Mouse (Mus musculus): ENCODE measurements at regions not wholly inside any gene's neighbourhood (a gene's known extent, or its start where the extent isn't known, plus 50 kb on each side); places are given as distances from the start of the nearest gene placed in this dataset.

DNA sequence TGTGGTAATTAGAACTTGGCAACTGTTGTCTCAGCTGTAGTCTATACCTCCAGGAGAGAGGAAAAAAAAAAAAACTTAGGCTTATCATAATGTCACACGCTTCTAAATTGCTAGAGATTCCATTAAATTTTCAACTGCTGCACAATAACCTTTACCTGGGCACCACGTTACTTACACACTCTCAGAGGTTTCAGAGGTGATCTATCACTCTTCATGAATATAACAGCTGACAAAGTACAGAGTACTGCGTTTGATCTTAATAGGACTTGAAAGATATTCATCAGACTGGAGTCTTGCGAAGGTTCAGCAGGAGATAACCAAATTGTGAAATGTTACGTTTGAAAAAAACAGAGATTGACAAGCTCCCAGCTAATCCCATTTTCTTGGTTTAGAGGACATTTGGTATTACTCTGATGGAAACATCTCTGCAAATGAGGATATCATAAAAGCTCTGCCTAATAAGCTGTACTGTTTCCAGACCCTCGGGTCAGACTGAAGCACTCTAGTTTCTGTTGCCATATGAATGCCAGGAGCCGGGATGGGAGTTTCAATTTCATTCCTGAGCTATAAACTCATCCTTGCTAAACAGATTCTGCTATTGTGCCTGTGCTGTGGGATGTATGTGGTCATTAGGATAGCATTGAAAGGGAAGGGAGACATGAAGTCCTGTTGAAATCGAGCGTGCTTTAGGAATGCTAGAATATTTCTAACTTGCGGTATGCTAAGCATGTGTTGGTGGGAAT, 101.8 kb upstream of the Spaca1 start:
- no peaks in the 10 kb centered on the region for H3K36me3 ChIP-seq (ENCODE audit: control insufficient read depth in 1 of 2, insufficient read depth in 2 of 2, low read length in 2 of 2)
- H3K4me3 ChIP-seq (ENCODE audit: control insufficient read depth in 1 of 2, insufficient read depth in 1 of 2, low read depth in 2 of 2, low read length in 2 of 2), result no peak overlapping the region
- no peak for TF ChIP-seq E2F4 (IDR thresholded peaks at IDR 0.05; ENCODE audit: borderline replicate concordance, low read depth, low read length)
- no peak for TF ChIP-seq SIN3A (IDR thresholded peaks at IDR 0.05; ENCODE audit: low read length)
- TF ChIP-seq GABPA (IDR thresholded peaks at IDR 0.05; ENCODE audit: low read depth, low read length), result no peak
- no peak for TF ChIP-seq RCOR1 (IDR thresholded peaks at IDR 0.05; ENCODE audit: low read depth, low read length)
- TF ChIP-seq POLR2AphosphoS2 (IDR thresholded peaks at IDR 0.05; ENCODE audit: low read length), result no peak
- TF ChIP-seq POLR2AphosphoS5 (IDR thresholded peaks at IDR 0.05; ENCODE audit: borderline replicate concordance, low read depth, low read length), result no peak
- TF ChIP-seq MYB (IDR thresholded peaks at IDR 0.05; ENCODE audit: low read depth, low read length), result no peak
- no peak for TF ChIP-seq MEF2A (IDR thresholded peaks at IDR 0.05; ENCODE audit: extremely low read depth, insufficient replicate concordance, low read depth, low read length, poor library complexity, severe bottlenecking)
- no peak for TF ChIP-seq GATA1 (IDR thresholded peaks at IDR 0.05; ENCODE audit: low read depth, low read length)
- TF ChIP-seq MXI1 (IDR thresholded peaks at IDR 0.05; ENCODE audit: low read depth, low read length), result no peak
- TF ChIP-seq NELFE (IDR thresholded peaks at IDR 0.05; ENCODE audit: low read depth, low read length), result no peak
- no peak for TF ChIP-seq USF1 (IDR thresholded peaks at IDR 0.05; ENCODE audit: low read depth, low read length)
- no peak for TF ChIP-seq ETS1 (IDR thresholded peaks at IDR 0.05; ENCODE audit: low read depth, low read length)
- TF ChIP-seq KAT2A (conservative IDR thresholded peaks at IDR 0.05; ENCODE audit: low read depth, low read length), result no peak
- TF ChIP-seq MAZ (IDR thresholded peaks at IDR 0.05; ENCODE audit: low read depth, low read length), result no peak
- no peak for TF ChIP-seq TBP (IDR thresholded peaks at IDR 0.05; ENCODE audit: low read depth, low read length)
- no peak for TF ChIP-seq BHLHE40 (IDR thresholded peaks at IDR 0.05; ENCODE audit: borderline replicate concordance, low read depth, low read length)
- TF ChIP-seq ZKSCAN1 (IDR thresholded peaks at IDR 0.05; ENCODE audit: low read depth, low read length), result no peak
- no peak for TF ChIP-seq CTCF (IDR thresholded peaks at IDR 0.05 in 2 of 3, conservative IDR thresholded peaks at IDR 0.05 in 1 of 3; ENCODE audit: control insufficient read depth in 1 of 3, insufficient read depth in 1 of 3, low read depth in 2 of 3, low read length in 3 of 3, poor library complexity in 1 of 3, severe bottlenecking in 1 of 3)
- no peak for TF ChIP-seq POLR2A (IDR thresholded peaks at IDR 0.05; ENCODE audit: control insufficient read depth in 1 of 2, insufficient read depth in 1 of 2, low read depth in 1 of 2, low read length in 2 of 2, poor library complexity in 1 of 2)
- no peaks in the 10 kb centered on the region for H3K4me1 ChIP-seq (ENCODE audit: control insufficient read depth in 1 of 2, insufficient read depth in 2 of 2, low read length in 2 of 2)
- H3K27ac ChIP-seq (ENCODE audit: control insufficient read depth, low read depth, low read length), result no peak overlapping the region
- H3K79me2 ChIP-seq (ENCODE audit: control insufficient read depth, insufficient read depth, low read length, poor library complexity), result no peaks in the 10 kb centered on the region
- no peak for DNase-seq (ENCODE audit: low read depth, low spot score)
- H3K9me3 ChIP-seq (replicated peaks; ENCODE audit: insufficient read depth, low read length), result no peaks in the 10 kb centered on the region
- H3K27me3 ChIP-seq (ENCODE audit: control insufficient read depth in 1 of 2, insufficient read depth in 2 of 2, low read length in 2 of 2), result no peaks in the 10 kb centered on the region
- no peak overlapping the region for H3K9ac ChIP-seq (ENCODE audit: control insufficient read depth, low read depth, low read length, poor library complexity, severe bottlenecking)

DNA sequence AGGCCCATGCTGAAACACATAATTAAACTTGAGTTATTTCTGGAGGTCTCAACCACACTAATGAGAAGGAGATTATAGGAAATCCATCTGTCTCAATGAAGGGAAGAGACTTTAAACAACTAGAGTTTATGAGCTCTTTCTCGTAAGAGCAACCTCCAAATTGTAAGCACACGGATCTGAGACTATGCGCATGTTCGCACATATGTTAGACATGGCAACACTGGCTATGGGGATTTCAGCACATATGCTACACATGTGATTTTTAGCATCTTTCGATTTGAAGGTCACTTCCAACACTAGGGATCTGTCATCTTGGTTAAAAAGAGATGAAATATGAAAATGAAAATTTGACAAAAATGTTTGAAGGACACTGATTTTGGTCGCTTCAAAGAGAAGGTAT, 105.5 kb upstream of the Spaca1 start:
- Histone ChIP-seq H3K36me3 (ENCODE audit: control insufficient read depth in 1 of 2, insufficient read depth in 2 of 2, low read length in 2 of 2) (no peaks in the 10 kb centered on the region), H3K4me1 (ENCODE audit: control insufficient read depth in 1 of 2, insufficient read depth in 2 of 2, low read length in 2 of 2) (no peaks in the 10 kb centered on the region), H3K9me3 (replicated peaks; ENCODE audit: insufficient read depth, low read length) (no peaks in the 10 kb centered on the region), H3K9ac (ENCODE audit: control insufficient read depth, low read depth, low read length, poor library complexity, severe bottlenecking) (no peak overlapping the region), H3K79me2 (ENCODE audit: control insufficient read depth, insufficient read depth, low read length, poor library complexity) (no peaks in the 10 kb centered on the region), H3K27me3 (ENCODE audit: control insufficient read depth in 1 of 2, insufficient read depth in 2 of 2, low read length in 2 of 2) (no peaks in the 10 kb centered on the region), H3K4me3 (ENCODE audit: control insufficient read depth in 1 of 2, insufficient read depth in 1 of 2, low read depth in 2 of 2, low read length in 2 of 2) (no peak overlapping the region), H3K27ac (ENCODE audit: control insufficient read depth, low read depth, low read length) (no peak overlapping the region)
- TF ChIP-seq MEF2A (IDR thresholded peaks at IDR 0.05; ENCODE audit: extremely low read depth, insufficient replicate concordance, low read depth, low read length, poor library complexity, severe bottlenecking), result no peak
- no peak for DNase-seq (ENCODE audit: low read depth, low spot score)
